ENCODE assay signal across 7 mouse cellular contexts in genomic region chr9:35424671-35425070, GRCm38 (mm10). TPM values are rescaled to one million over a fixed set of nuclear protein-coding genes. Genes with fewer than 3 reads are reported as not detected.
A peak's percentile ranks its signal among the peaks of the same experiment; 100 is the strongest.
DNase-seq lines count a peak whose midpoint lies in the region; ATAC-seq lines count a peak whose summit lies in the region.

No protein-coding gene starts in this region.

- H3K9me3 ChIP-seq in lung, embryonic 15.5 days = no peaks in the 10 kb centered on the region
- no peaks in the 10 kb centered on the region for H3K9me3 ChIP-seq in forebrain, embryonic 10.5 days
- H3K9me3 ChIP-seq in hindbrain, embryonic 15.5 days = no peaks in the 10 kb centered on the region
- H3K9me3 ChIP-seq in midbrain, embryonic 14.5 days (ENCODE audit: control insufficient read depth, low read length) = no peaks in the 10 kb centered on the region

- WGBS in lung, embryonic 15.5 days = 10% methylated on average over 8 of the region's 8 CpGs
- WGBS in forebrain, embryonic 10.5 days = 9% methylated on average over 8 of the region's 8 CpGs
- WGBS in hindbrain, embryonic 15.5 days = 12% methylated on average over 8 of the region's 8 CpGs
- WGBS in midbrain, embryonic 14.5 days = 4% methylated on average over 8 of the region's 8 CpGs

- no peak for ATAC-seq in lung, embryonic 15.5 days (ENCODE audit: borderline replicate concordance, extremely low read depth, low FRiP score, low TSS enrichment)
- peak; percentile 29; the same call in 1 of the 2 replicates for ATAC-seq in hindbrain, embryonic 15.5 days (ENCODE audit: low FRiP score, low read depth)
- ATAC-seq in midbrain, embryonic 14.5 days (ENCODE audit: low FRiP score, low TSS enrichment) = peak; percentile 44; the same call in 1 of the 2 replicates
- no peak for ATAC-seq in granulocyte monocyte progenitor cell, adult 5-6 weeks (replicated peaks; ENCODE audit: poor library complexity, severe bottlenecking)

- H3K4me3 ChIP-seq in lung, embryonic 15.5 days = no peak overlapping the region
- peak overlapping the region; percentile 97 for H3K4me3 ChIP-seq in forebrain, embryonic 10.5 days
- H3K4me3 ChIP-seq in hindbrain, embryonic 15.5 days = peak overlapping the region; percentile 34
- peak overlapping the region; percentile 24 for H3K4me3 ChIP-seq in midbrain, embryonic 14.5 days (replicated peaks; ENCODE audit: low read depth, low read length)

- peaks cover 27% of the 10 kb centered on the region for H3K27me3 ChIP-seq in lung, embryonic 15.5 days
- peaks cover 30% of the 10 kb centered on the region for H3K27me3 ChIP-seq in forebrain, embryonic 10.5 days (ENCODE audit: poor library complexity, severe bottlenecking)
- peaks cover 3% of the 10 kb centered on the region for H3K27me3 ChIP-seq in hindbrain, embryonic 15.5 days
- H3K27me3 ChIP-seq in midbrain, embryonic 14.5 days (ENCODE audit: control insufficient read depth, insufficient read depth, low read length) = no peaks in the 10 kb centered on the region

- peak overlapping the region; percentile 31 for H3K27ac ChIP-seq in lung, embryonic 15.5 days
- H3K27ac ChIP-seq in forebrain, embryonic 10.5 days = peak overlapping the region; percentile 75
- peak overlapping the region; percentile 56 for H3K27ac ChIP-seq in hindbrain, embryonic 15.5 days (replicated peaks)
- H3K27ac ChIP-seq in midbrain, embryonic 14.5 days (replicated peaks; ENCODE audit: low read depth, low read length) = peak overlapping the region; percentile 45

- H3K36me3 ChIP-seq in lung, embryonic 15.5 days = no peaks in the 10 kb centered on the region
- H3K36me3 ChIP-seq in forebrain, embryonic 10.5 days (replicated peaks) = peaks cover 3% of the 10 kb centered on the region
- no peaks in the 10 kb centered on the region for H3K36me3 ChIP-seq in hindbrain, embryonic 15.5 days
- no peaks in the 10 kb centered on the region for H3K36me3 ChIP-seq in midbrain, embryonic 14.5 days (ENCODE audit: control insufficient read depth, insufficient read depth, low read length)

- no peak for DNase-seq in lung, postnatal 36 days
- peak; percentile 75 for DNase-seq in forebrain, embryonic 10.5 days (ENCODE audit: extremely low spot score, low spot score)
- DNase-seq in midbrain, embryonic 14.5 days = peak; percentile 79
- peak; percentile 49 for DNase-seq in yolk sac, embryonic 10.5 days (ENCODE audit: low spot score)

- H3K9ac ChIP-seq in lung, embryonic 15.5 days = no peak overlapping the region
- H3K9ac ChIP-seq in hindbrain, embryonic 15.5 days = peak overlapping the region; percentile 26; the same call in 1 of the 2 replicates
- H3K9ac ChIP-seq in midbrain, embryonic 14.5 days (replicated peaks; ENCODE audit: low read length) = peak overlapping the region; percentile 21; the same call in 1 of the 2 replicates

- peak overlapping the region; percentile 17 for H3K4me2 ChIP-seq in lung, embryonic 15.5 days
- H3K4me2 ChIP-seq in hindbrain, embryonic 15.5 days = peak overlapping the region; percentile 55
- peak overlapping the region; percentile 53 for H3K4me2 ChIP-seq in midbrain, embryonic 14.5 days (ENCODE audit: low read length)

- peaks cover 19% of the 10 kb centered on the region for H3K4me1 ChIP-seq in lung, embryonic 15.5 days
- peaks cover 74% of the 10 kb centered on the region for H3K4me1 ChIP-seq in forebrain, embryonic 10.5 days
- peaks cover 45% of the 10 kb centered on the region for H3K4me1 ChIP-seq in hindbrain, embryonic 15.5 days (replicated peaks)
- peaks cover 42% of the 10 kb centered on the region for H3K4me1 ChIP-seq in midbrain, embryonic 14.5 days (ENCODE audit: control insufficient read depth, insufficient read depth, low read length)

RNA-seq across cellular contexts. Expression of gene Cdon, which starts 3.7 kb away (rescaled TPM):
- polyA plus RNA-seq in lung, embryonic 15.5 days (2015; fragmentation: Nextera tagmentation; extraction: Ambion mirVana) = 3.9 and 4.7 TPM in 2 replicates
- polyA plus RNA-seq in forebrain, embryonic 10.5 days (2016; fragmentation: Nextera tagmentation; extraction: Ambion mirVana) = 13.4 and 16.2 TPM in 2 replicates
- 2.8 and 5.2 TPM in 2 replicates for polyA plus RNA-seq in hindbrain, embryonic 15.5 days (2015; fragmentation: Nextera tagmentation; extraction: Ambion mirVana)
- 3.5 and 6.4 TPM in 2 replicates for polyA plus RNA-seq in midbrain, embryonic 14.5 days (2014; fragmentation: Nextera tagmentation; extraction: Ambion mirVana)
- 0.09 and 1.0 TPM in 2 replicates for total RNA-seq in granulocyte monocyte progenitor cell, adult 5-6 weeks (2014; fragmentation: Nextera tagmentation)
- 0.46 and 1.2 TPM in 2 replicates for total RNA-seq in granulocyte monocyte progenitor cell, adult 5-6 weeks (2017)

Comparison
In these comparisons a context has a peak if more than half of its experiments do, and no peak if none do; other contexts are left out.
1. ATAC-seq: peak in hindbrain, embryonic 15.5 days (single experiment) and midbrain, embryonic 14.5 days (single experiment); none in lung, embryonic 15.5 days (single experiment) and granulocyte monocyte progenitor cell, adult 5-6 weeks (single experiment).
2. Peak in every context shown above with its lines, with median percentiles within 50 percentile points of each other: H3K27ac ChIP-seq and H3K4me2 ChIP-seq.